Mouse (Mus musculus) liver, postnatal 0 days (tissue): Measurements from ENCODE around the gene Plpp7. TPM values are rescaled to one million over a fixed set of nuclear protein-coding genes. Genes with fewer than 3 reads are reported as not detected.

ENCODE experiments used
- ATAC-seq: fragments of 200-750 bp; cut with Nextera tagmentation; 2 replicates; pipeline ENCODE4 v1.8.0; 2017; ENCODE audit warnings: mild to moderate bottlenecking, moderate library complexity
- DNase-seq: peaks from one replicate; pipeline ENCODE4 v3.0.0-alpha.2; 2016
- H3K27ac ChIP-seq: fragments of 300-500 bp; sonication (generic); 2 replicates; pipeline ENCODE4 v1.5.1; 2014; ENCODE audit warnings: antibody characterized with exemption, moderate library complexity, mild to moderate bottlenecking, low read depth
- H3K27me3 ChIP-seq: fragments of 300-500 bp; sonication (generic); 2 replicates; pipeline ENCODE4 v1.6.1; 2014; ENCODE audit warnings: low read length, control low read depth, mixed read lengths; ENCODE audit not compliant: insufficient read depth
- H3K36me3 ChIP-seq: fragments of 300-500 bp; sonication (generic); replicated peaks from 2 replicates; pipeline ENCODE4 v1.6.1; 2014; ENCODE audit warnings: mild to moderate bottlenecking, control low read depth, low read length, moderate library complexity, mixed read lengths; ENCODE audit not compliant: insufficient read depth
- H3K4me1 ChIP-seq: fragments of 300-500 bp; sonication (generic); 2 replicates; pipeline ENCODE4 v1.6.1; 2014; ENCODE audit warnings: antibody characterized with exemption, mild to moderate bottlenecking, control low read depth; ENCODE audit not compliant: insufficient read depth
- H3K4me2 ChIP-seq: fragments of 300-500 bp; sonication (generic); 2 replicates; pipeline ENCODE4 v1.6.1; 2014; ENCODE audit warnings: low read depth, mild to moderate bottlenecking, low read length, moderate library complexity, mixed read lengths
- H3K4me3 ChIP-seq: fragments of 300-500 bp; sonication (generic); 2 replicates; pipeline ENCODE4 v1.5.1; 2014; ENCODE audit warnings: low read depth, low read length
- H3K9ac ChIP-seq: fragments of 300-500 bp; sonication (generic); replicated peaks from 2 replicates; pipeline ENCODE4 v1.6.1; 2014; ENCODE audit warnings: mild to moderate bottlenecking, moderate library complexity
- H3K9me3 ChIP-seq: fragments of 300-500 bp; sonication (generic); 2 replicates; pipeline ENCODE4 v1.6.1; 2016; ENCODE audit warnings: mild to moderate bottlenecking, control low read depth, low read length, mixed read lengths
- CTCF ChIP-seq: sonication (generic); IDR thresholded peaks from 2 replicates; pipeline ENCODE4 v1.5.1; 2016; ENCODE audit warnings: antibody characterized with exemption, low read depth
- EP300 ChIP-seq: IDR thresholded peaks from 2 replicates; pipeline ENCODE4 v1.6.1; 2016; ENCODE audit warnings: antibody characterized with exemption, low read depth, mild to moderate bottlenecking
- WGBS: fragments of 180-500 bp; shearing (Covaris S2); extraction: QIAGEN DNeasy Blood & Tissue Kit; methylation state at CpG from one replicate; pipeline ENCODE4 v1.1.7; 2014; ENCODE audit not compliant: insufficient replicate concordance; 5-methylcytosine and 5-hydroxymethylcytosine counted together
- polyA plus RNA-seq: library from polyadenylated mRNA; unstranded; fragments of >200 nt; fragmentation: Nextera tagmentation; extraction: Ambion mirVana; gene quantifications from 2 replicates; pipeline ENCODE4 v1.2.1, GENCODE M21; 2015

The Plpp7 gene
- polyA plus RNA-seq, 1 experiment from 2014 or later: 1.7 TPM

- no peaks in the 10 kb centered on the region for H3K9me3 ChIP-seq
- peak overlapping the region; percentile 70 for H3K27ac ChIP-seq
- WGBS: 33% methylated on average over 8 of the region's 8 CpGs
- ATAC-seq (peak; percentile 15; the same call in 1 of the 2 replicates), DNase-seq (peak; percentile 56)
- peak overlapping the region; percentile 10; the same call in 1 of the 2 replicates for H3K4me3 ChIP-seq
- peaks cover 40% of the 10 kb centered on the region for H3K4me1 ChIP-seq
- peaks cover 6% of the 10 kb centered on the region; the same call in 1 of the 2 replicates for H3K27me3 ChIP-seq
- H3K36me3 ChIP-seq: no peaks in the 10 kb centered on the region; the same call in 1 of the 2 replicates
- TF ChIP-seq CTCF (no peak; the same call in 1 of the 2 replicates), EP300 (no peak)
- peak overlapping the region; percentile 100 for H3K4me2 ChIP-seq
- H3K9ac ChIP-seq: no peak overlapping the region
Observed at GRCm38 (mm10) chr2:32078522-32078921, 16.8 kb upstream of the Plpp7 start.

- peak overlapping the region; percentile 70 for H3K27ac ChIP-seq
- no peaks in the 10 kb centered on the region for H3K9me3 ChIP-seq
- peak overlapping the region; percentile 100 for H3K4me2 ChIP-seq
- DNase-seq (no peak), ATAC-seq (no peak)
- no peaks in the 10 kb centered on the region; the same call in 1 of the 2 replicates for H3K36me3 ChIP-seq
- H3K4me3 ChIP-seq: no peak overlapping the region
- no peak overlapping the region for H3K9ac ChIP-seq
- TF ChIP-seq CTCF (no peak), EP300 (no peak)
- WGBS: 85% methylated on average over 14 of the region's 14 CpGs
- peaks cover 13% of the 10 kb centered on the region; the same call in 1 of the 2 replicates for H3K27me3 ChIP-seq
- peaks cover 47% of the 10 kb centered on the region for H3K4me1 ChIP-seq
Observed at GRCm38 (mm10) chr2:32079191-32079725, 16.1 kb upstream of the Plpp7 start.

DNA sequence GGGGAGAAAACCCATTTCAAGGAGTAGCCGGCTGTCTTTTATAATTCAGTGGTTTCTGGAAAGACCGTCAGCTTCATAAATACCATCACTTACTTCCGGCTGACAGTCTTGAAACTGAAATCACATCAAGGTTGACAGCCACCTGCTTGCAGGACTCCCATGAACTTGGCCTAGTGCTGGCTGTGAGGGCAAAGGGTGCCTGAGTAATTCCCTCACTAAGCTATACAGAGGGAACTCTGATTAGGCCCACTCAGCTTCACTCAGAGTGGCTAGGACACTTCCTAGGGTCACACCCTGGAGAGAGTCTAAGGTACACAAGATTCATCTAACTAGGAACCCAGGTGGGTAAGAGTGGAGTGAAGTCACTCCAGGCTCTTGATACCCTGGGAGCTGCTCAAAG lies 14.6 kb upstream of the Plpp7 start:
- TF ChIP-seq EP300 (no peak), CTCF (no peak)
- H3K4me1 ChIP-seq: peaks cover 51% of the 10 kb centered on the region
- WGBS: 66% methylated on average over 3 of the region's 3 CpGs
- peak overlapping the region; percentile 100 for H3K4me2 ChIP-seq
- H3K27me3 ChIP-seq: peaks cover 16% of the 10 kb centered on the region; the same call in 1 of the 2 replicates
- peak overlapping the region; percentile 55 for H3K27ac ChIP-seq
- H3K4me3 ChIP-seq: peak overlapping the region; percentile 90
- no peaks in the 10 kb centered on the region for H3K9me3 ChIP-seq
- H3K36me3 ChIP-seq: no peaks in the 10 kb centered on the region; the same call in 1 of the 2 replicates
- DNase-seq (no peak), ATAC-seq (no peak)
- H3K9ac ChIP-seq: no peak overlapping the region

DNA sequence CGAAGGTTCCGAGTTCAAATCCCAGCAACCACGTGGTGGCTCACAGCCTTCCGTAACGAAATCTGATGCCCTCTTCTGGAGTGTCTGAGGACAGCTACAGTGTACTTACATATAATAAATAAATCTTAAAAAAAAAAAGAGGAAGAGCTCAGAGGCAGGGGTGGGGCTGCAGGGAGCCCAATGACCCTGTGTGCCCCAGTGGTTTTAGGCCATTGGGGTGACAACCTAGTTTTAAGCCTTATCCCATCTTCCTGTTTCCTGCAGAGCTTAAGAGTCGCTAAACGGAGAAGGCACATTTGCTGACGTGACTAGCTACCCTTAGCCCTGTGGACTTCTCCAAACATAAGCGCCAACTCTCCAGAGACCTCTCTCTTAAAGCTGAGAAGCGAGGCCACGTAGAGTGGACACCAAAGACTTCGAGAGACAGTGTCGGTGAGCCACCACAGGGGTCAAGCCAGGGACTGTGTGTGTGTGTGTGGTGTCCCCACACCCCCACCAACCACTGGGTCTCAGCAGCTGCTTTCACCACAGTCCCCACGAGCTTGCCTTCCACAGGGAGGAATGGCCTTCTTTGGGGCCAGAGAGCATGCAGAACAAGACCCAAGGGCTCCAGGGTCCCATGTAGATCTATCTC lies 13.9 kb upstream of the Plpp7 start:
- TF ChIP-seq CTCF: peak; percentile 26; the same call in 1 of the 2 replicates
- TF ChIP-seq EP300: 0 out of 2 replicates have a peak, but pooled peaks have one; percentile 5
- H3K36me3 ChIP-seq: no peaks in the 10 kb centered on the region; the same call in 1 of the 2 replicates
- DNase-seq (no peak), ATAC-seq (no peak)
- H3K4me3 ChIP-seq: peak overlapping the region; percentile 90
- WGBS: 35% methylated on average over 14 of the region's 14 CpGs
- H3K27me3 ChIP-seq: peaks cover 16% of the 10 kb centered on the region; the same call in 1 of the 2 replicates
- H3K9me3 ChIP-seq: no peaks in the 10 kb centered on the region
- peak overlapping the region; percentile 100 for H3K4me2 ChIP-seq
- peaks cover 52% of the 10 kb centered on the region for H3K4me1 ChIP-seq
- H3K27ac ChIP-seq: peak overlapping the region; percentile 79
- H3K9ac ChIP-seq: peak overlapping the region; percentile 71

GRCm38 (mm10) chr2:32082229-32082628 lies 13.1 kb upstream of the Plpp7 start:
- peaks cover 52% of the 10 kb centered on the region for H3K4me1 ChIP-seq
- DNase-seq: no peak
- ATAC-seq: no peak
- peak overlapping the region; percentile 100 for H3K4me2 ChIP-seq
- peaks cover 16% of the 10 kb centered on the region; the same call in 1 of the 2 replicates for H3K27me3 ChIP-seq
- no peaks in the 10 kb centered on the region for H3K9me3 ChIP-seq
- peak overlapping the region; percentile 71 for H3K9ac ChIP-seq
- peak overlapping the region; percentile 90 for H3K4me3 ChIP-seq
- WGBS: 58% methylated on average over 1 of the region's 2 CpGs
- peak overlapping the region; percentile 79 for H3K27ac ChIP-seq
- H3K36me3 ChIP-seq: no peaks in the 10 kb centered on the region; the same call in 1 of the 2 replicates
- TF ChIP-seq EP300: no peak
- no peak for TF ChIP-seq CTCF
